In the genomic region with DNA sequence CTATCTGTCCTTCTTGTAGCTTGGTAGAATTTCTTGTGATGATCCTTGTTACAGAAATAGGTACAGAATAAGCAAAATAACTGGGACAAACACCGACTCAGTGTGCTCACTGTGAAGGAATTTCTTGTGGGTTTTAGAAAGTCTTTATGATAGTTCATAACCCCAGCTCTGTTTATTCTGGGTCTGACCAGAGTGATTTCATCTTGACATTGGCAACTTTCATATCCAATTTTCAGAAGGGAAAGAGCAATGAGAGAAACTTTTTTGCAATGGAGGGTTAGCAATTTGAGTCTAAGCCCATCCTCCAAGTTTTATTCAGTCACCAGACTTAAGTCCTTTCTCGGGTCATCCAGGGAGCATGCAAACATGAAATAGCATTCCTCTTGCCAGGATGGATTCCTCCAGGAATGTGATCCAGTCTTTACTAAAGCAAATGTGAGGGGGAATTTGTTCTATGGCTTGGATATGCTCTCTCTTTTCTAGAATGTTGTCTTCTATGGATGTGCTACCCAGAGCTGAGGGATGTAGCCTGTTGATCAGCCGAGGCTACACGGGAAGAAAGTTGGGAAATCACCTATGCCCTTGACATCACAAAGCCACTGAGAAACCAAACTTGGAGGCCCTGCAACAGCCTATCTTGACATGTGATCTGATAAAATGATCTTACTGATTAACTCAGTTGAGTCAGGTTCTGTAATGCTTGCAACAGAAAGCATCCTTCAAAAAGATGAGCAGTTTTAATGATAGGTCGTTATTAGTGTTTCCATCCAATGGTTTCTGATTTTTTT, we compare ENCODE assay signal across 28 mouse cellular contexts.
DNase-seq lines count a peak whose midpoint lies in the region; ATAC-seq and TF ChIP-seq lines count a peak whose summit lies in the region.
"Had no signal": no experiment of that assay in that cellular context is flagged by ENCODE, and none has a peak within 500 bp of the region (broad histone marks: within the 10 kb centered on the region; RNA-seq: fewer than 3 reads in every experiment).

No protein-coding gene starts in this region.

- POLR2A ChIA-PET in Patski (lab: Charles Lee): interaction anchor here (0.8 kb wide), 1 partner anchor 482 kb away, joined by 6 read pairs; no protein-coding TSS in a partner anchor

- H3K4me3 ChIP-seq in layer of hippocampus, adult 2 months: no peak overlapping the region
- H3K4me3 ChIP-seq: forebrain, embryonic 10.5 days; forebrain, embryonic 15.5 days; limb, embryonic 13.5 days; liver, embryonic 12.5 days; megakaryocyte, embryonic 14.5 days; midbrain, embryonic 13.5 days; neural tube, embryonic 12.5 days had no signal

- in situ Hi-C loops in Patski (cut with MboI; ENCODE audit: low pct_unique_long_range_greater_than_20kb): no loop called here

- H3K27ac ChIP-seq in layer of hippocampus, adult 2 months: no peak overlapping the region
- H3K27ac ChIP-seq: forebrain, embryonic 10.5 days; forebrain, embryonic 15.5 days; hindbrain, postnatal 0 days; limb, embryonic 13.5 days; liver, embryonic 12.5 days; midbrain, embryonic 13.5 days; neural tube, embryonic 12.5 days had no signal

- CTCF ChIA-PET in Patski (lab: Charles Lee): interaction anchor here (0.9 to 1.0 kb wide), 2 partner anchors 149 to 178 kb away, joined by 3 to 4 read pairs; a partner anchor contains a TSS

- no peaks in the 10 kb centered on the region for H3K27me3 ChIP-seq in Patski
- H3K27me3 ChIP-seq: forebrain, embryonic 15.5 days; megakaryocyte, embryonic 14.5 days; midbrain, embryonic 13.5 days; neural tube, embryonic 12.5 days had no signal

- no peak for TF ChIP-seq CTCF in Patski (IDR thresholded peaks at IDR 0.05)
- TF ChIP-seq CTCF in layer of hippocampus, adult 2 months (conservative IDR thresholded peaks at IDR 0.05): no peak

- ATAC-seq in Patski: peak; percentile 51
- peak; percentile 44 for ATAC-seq in inflammation-experienced regulatory T-cells, adult 6 months
- ATAC-seq in megakaryocyte-erythroid progenitor cell, adult 5-6 weeks (replicated peaks; ENCODE audit: low FRiP score, low TSS enrichment, poor library complexity, severe bottlenecking): no peak
- ATAC-seq: forebrain, embryonic 15.5 days; hindbrain, postnatal 0 days; intestine, postnatal 0 days; liver, embryonic 12.5 days; liver, postnatal 0 days; midbrain, embryonic 13.5 days had no signal

- peak; percentile 14 for DNase-seq in heart, adult 11 months
- no peak for DNase-seq in heart, adult 8-10 months (ENCODE audit: low spot score)
- peak; percentile 70 for DNase-seq in CD4-positive helper T cell, adult 2 months (ENCODE audit: low read depth, low spot score)
- DNase-seq in Patski (ENCODE audit: low read depth, low spot score): no peak
- DNase-seq in layer of hippocampus, adult 2 months (ENCODE audit: low spot score in 2 of 2): no peak
- no peak for DNase-seq in adrenal gland, postnatal 4 days (ENCODE audit: low spot score in 2 of 2)
- DNase-seq: adrenal gland, postnatal 25 days; B cell, adult 2 months; cerebellum, adult 18-20 months; cerebellum, postnatal 14 days; heart, postnatal 14 days; kidney, adult 9 months; kidney, postnatal 10 days; liver, postnatal 0 days; lung, postnatal 4 days; right cerebral cortex, adult 18-20 months; spleen, adult 18-20 months had no signal

Comparison
In these comparisons a context has a peak if more than half of its experiments do, and no peak if none do; other contexts are left out.
1. DNase-seq: peak in heart, adult 11 months (single experiment) and CD4-positive helper T cell, adult 2 months (single experiment); none in heart, adult 8-10 months (single experiment), Patski (single experiment), layer of hippocampus, adult 2 months (0 of 2) and adrenal gland, postnatal 4 days (0 of 2).